In the genomic region with DNA sequence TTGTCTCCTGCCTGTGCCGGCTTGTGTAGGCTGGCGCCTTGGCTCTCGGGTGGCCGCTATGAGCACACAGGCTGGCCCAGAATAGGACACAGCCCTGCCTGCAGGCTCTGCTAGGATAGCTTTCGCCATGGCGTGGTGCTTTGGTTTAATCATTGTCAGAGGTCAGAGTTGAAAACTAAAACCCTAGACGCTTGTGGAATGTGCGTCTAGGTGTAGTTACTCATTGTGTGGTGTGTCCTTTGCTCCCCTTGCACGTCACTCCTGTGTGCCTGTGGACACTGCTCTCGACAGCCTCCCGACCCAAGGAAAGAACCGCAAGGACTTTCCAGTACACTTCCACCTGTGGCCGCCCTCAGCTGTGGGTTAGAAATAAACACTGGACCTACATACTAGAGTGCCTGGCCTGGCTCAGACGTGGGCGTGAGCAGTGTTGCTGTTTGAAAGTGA, we compare ENCODE assay signal across 10 mouse cellular contexts. TPM values are rescaled to one million over a fixed set of nuclear protein-coding genes. Genes with fewer than 3 reads are reported as not detected.
A peak's percentile ranks its signal among the peaks of the same experiment; 100 is the strongest.
DNase-seq lines count a peak whose midpoint lies in the region; ATAC-seq and TF ChIP-seq lines count a peak whose summit lies in the region.
"Had no signal": no experiment of that assay in that cellular context is flagged by ENCODE, and none has a peak within 500 bp of the region (broad histone marks: within the 10 kb centered on the region; RNA-seq: fewer than 3 reads in every experiment).

No protein-coding gene starts in this region.

- H3K27ac ChIP-seq in embryonic facial prominence, embryonic 13.5 days = 0 out of 2 replicates have a peak overlapping the region, but pooled peaks have one; percentile 9
- H3K27ac ChIP-seq in embryonic facial prominence, embryonic 10.5 days (replicated peaks) = no peak overlapping the region
- peak overlapping the region; percentile 86 for H3K27ac ChIP-seq in kidney, embryonic 16.5 days (ENCODE audit: low read length)
- peak overlapping the region; percentile 16; the same call in 1 of the 2 replicates for H3K27ac ChIP-seq in lung, embryonic 14.5 days (ENCODE audit: low read depth)
- H3K27ac ChIP-seq in hindbrain, embryonic 16.5 days (ENCODE audit: low read depth, low read length) = no peak overlapping the region

- H3K9ac ChIP-seq in embryonic facial prominence, embryonic 13.5 days = no peak overlapping the region
- no peak overlapping the region for H3K9ac ChIP-seq in kidney, embryonic 16.5 days (replicated peaks; ENCODE audit: low read length)
- no peak overlapping the region for H3K9ac ChIP-seq in lung, embryonic 14.5 days
- H3K9ac ChIP-seq in hindbrain, embryonic 16.5 days (ENCODE audit: low read depth, low read length) = no peak overlapping the region

- 66% methylated on average over 15 of the region's 15 CpGs for WGBS in embryonic facial prominence, embryonic 13.5 days
- WGBS in embryonic facial prominence, embryonic 10.5 days = 80% methylated on average over 15 of the region's 15 CpGs
- 25% methylated on average over 15 of the region's 15 CpGs for WGBS in kidney, embryonic 16.5 days
- 61% methylated on average over 15 of the region's 15 CpGs for WGBS in lung, embryonic 14.5 days
- 77% methylated on average over 15 of the region's 15 CpGs for WGBS in hindbrain, embryonic 16.5 days

- no peak overlapping the region for H3K4me3 ChIP-seq in embryonic facial prominence, embryonic 13.5 days
- H3K4me3 ChIP-seq in embryonic facial prominence, embryonic 10.5 days = no peak overlapping the region
- H3K4me3 ChIP-seq in kidney, embryonic 16.5 days (ENCODE audit: low read length) = no peak overlapping the region; the same call in 1 of the 2 replicates
- no peak overlapping the region for H3K4me3 ChIP-seq in lung, embryonic 14.5 days (ENCODE audit: low read depth, low read length)
- H3K4me3 ChIP-seq in hindbrain, embryonic 16.5 days (ENCODE audit: low read length) = no peak overlapping the region

- H3K27me3 ChIP-seq in embryonic facial prominence, embryonic 13.5 days = no peaks in the 10 kb centered on the region
- H3K27me3 ChIP-seq in embryonic facial prominence, embryonic 10.5 days (replicated peaks; ENCODE audit: low read depth, poor library complexity, severe bottlenecking) = no peaks in the 10 kb centered on the region
- H3K27me3 ChIP-seq in kidney, embryonic 16.5 days (ENCODE audit: insufficient read depth, low read length) = no peaks in the 10 kb centered on the region
- no peaks in the 10 kb centered on the region for H3K27me3 ChIP-seq in lung, embryonic 14.5 days (ENCODE audit: insufficient read depth, low read length)
- H3K27me3 ChIP-seq in hindbrain, embryonic 16.5 days (replicated peaks; ENCODE audit: control insufficient read depth, insufficient read depth, low read length) = no peaks in the 10 kb centered on the region

- H3K9me3 ChIP-seq in embryonic facial prominence, embryonic 13.5 days = no peaks in the 10 kb centered on the region
- H3K9me3 ChIP-seq in embryonic facial prominence, embryonic 10.5 days = no peaks in the 10 kb centered on the region
- H3K9me3 ChIP-seq in kidney, embryonic 16.5 days (ENCODE audit: low read length) = 0 out of 2 replicates have a peak, but pooled peaks cover 5% of the 10 kb centered on the region
- no peaks in the 10 kb centered on the region for H3K9me3 ChIP-seq in lung, embryonic 14.5 days (ENCODE audit: low read depth, low read length)
- H3K9me3 ChIP-seq in hindbrain, embryonic 16.5 days (ENCODE audit: control insufficient read depth, low read length) = no peaks in the 10 kb centered on the region

- ATAC-seq in embryonic facial prominence, embryonic 13.5 days (ENCODE audit: insufficient number of reproducible peaks, insufficient read depth, low FRiP score, low TSS enrichment, low read depth) = no peak
- peak; percentile 97 for ATAC-seq in kidney, embryonic 16.5 days (ENCODE audit: low FRiP score, low TSS enrichment)
- ATAC-seq in lung, embryonic 14.5 days (ENCODE audit: insufficient read depth) = 0 out of 2 replicates have a peak, but pooled peaks have one; percentile 46
- ATAC-seq in hindbrain, embryonic 16.5 days = no peak

- H3K36me3 ChIP-seq in embryonic facial prominence, embryonic 13.5 days = peaks cover 20% of the 10 kb centered on the region
- peaks cover 64% of the 10 kb centered on the region for H3K36me3 ChIP-seq in embryonic facial prominence, embryonic 10.5 days (replicated peaks)
- H3K36me3 ChIP-seq in kidney, embryonic 16.5 days (ENCODE audit: insufficient read depth, low read length) = peaks cover 9% of the 10 kb centered on the region
- peaks cover 22% of the 10 kb centered on the region for H3K36me3 ChIP-seq in lung, embryonic 14.5 days (ENCODE audit: insufficient read depth)
- H3K36me3 ChIP-seq in hindbrain, embryonic 16.5 days (ENCODE audit: control insufficient read depth, insufficient read depth, low read length) = peaks cover 6% of the 10 kb centered on the region

- no peak for DNase-seq in embryonic facial prominence, embryonic 10.5 days (ENCODE audit: low spot score)
- peak; percentile 17 for DNase-seq in forelimb bud, embryonic 11.5 days (ENCODE audit: low read depth, low spot score)
- no peak for DNase-seq in lung, embryonic 14.5 days
- DNase-seq in layer of hippocampus, postnatal 36 days = no peak
- no peak for DNase-seq in adrenal gland, adult 2 months
- DNase-seq: cerebellum, postnatal 25 days; right cerebral cortex, postnatal 14 days had no signal

- no peaks in the 10 kb centered on the region for H3K4me1 ChIP-seq in embryonic facial prominence, embryonic 13.5 days
- 0 out of 2 replicates have a peak, but pooled peaks cover 9% of the 10 kb centered on the region for H3K4me1 ChIP-seq in embryonic facial prominence, embryonic 10.5 days
- H3K4me1 ChIP-seq in kidney, embryonic 16.5 days (ENCODE audit: insufficient read depth, low read length) = peaks cover 38% of the 10 kb centered on the region
- H3K4me1 ChIP-seq in lung, embryonic 14.5 days (ENCODE audit: insufficient read depth) = peaks cover 12% of the 10 kb centered on the region; the same call in 1 of the 2 replicates
- no peaks in the 10 kb centered on the region; the same call in 1 of the 2 replicates for H3K4me1 ChIP-seq in hindbrain, embryonic 16.5 days (ENCODE audit: control insufficient read depth, insufficient read depth, low read depth, low read length)

- no peak for TF ChIP-seq CTCF in lung, embryonic 14.5 days (IDR thresholded peaks at IDR 0.05; ENCODE audit: low read depth)

- no peak overlapping the region for H3K4me2 ChIP-seq in embryonic facial prominence, embryonic 13.5 days
- peak overlapping the region; percentile 35 for H3K4me2 ChIP-seq in kidney, embryonic 16.5 days (replicated peaks; ENCODE audit: low read depth, low read length)
- no peak overlapping the region for H3K4me2 ChIP-seq in lung, embryonic 14.5 days
- no peak overlapping the region for H3K4me2 ChIP-seq in hindbrain, embryonic 16.5 days (ENCODE audit: low read length)

RNA-seq across cellular contexts. Expression of gene Nhlrc2, which starts 53.9 kb away (rescaled TPM):
- 15.6 and 16.1 TPM in 2 replicates for polyA plus RNA-seq in embryonic facial prominence, embryonic 13.5 days (2015; fragmentation: Nextera tagmentation; extraction: Ambion mirVana)
- 17.2 and 17.5 TPM in 2 replicates for polyA plus RNA-seq in embryonic facial prominence, embryonic 10.5 days (2016; fragmentation: Nextera tagmentation; extraction: Ambion mirVana)
- 16.0 and 16.1 TPM in 2 replicates for polyA plus RNA-seq in kidney, embryonic 16.5 days (2015; fragmentation: Nextera tagmentation; extraction: Ambion mirVana)
- polyA plus RNA-seq in lung, embryonic 14.5 days (2014; fragmentation: Nextera tagmentation; extraction: Ambion mirVana) = 21.1 and 21.4 TPM in 2 replicates
- polyA plus RNA-seq in hindbrain, embryonic 16.5 days (2015; fragmentation: Nextera tagmentation; extraction: Ambion mirVana) = 6.0 and 8.3 TPM in 2 replicates
- total RNA-seq in layer of hippocampus, postnatal 36 days (2021) = 10 to 100 TPM; 11.5 to 13.4 TPM
- total RNA-seq in adrenal gland, adult 2 months (2021) = 10 to 100 TPM; 15.9 to 16.0 TPM
- 3.3 and 3.8 TPM in 2 replicates for polyA plus RNA-seq in adrenal gland, adult 2 months (2012; rRNA removed)

RNA-seq across cellular contexts. Expression of gene Dclre1a, which starts 53.9 kb away (rescaled TPM):
- polyA plus RNA-seq in embryonic facial prominence, embryonic 13.5 days (2015; fragmentation: Nextera tagmentation; extraction: Ambion mirVana) = 23.2 and 24.6 TPM in 2 replicates
- 19.0 and 23.1 TPM in 2 replicates for polyA plus RNA-seq in embryonic facial prominence, embryonic 10.5 days (2016; fragmentation: Nextera tagmentation; extraction: Ambion mirVana)
- polyA plus RNA-seq in kidney, embryonic 16.5 days (2015; fragmentation: Nextera tagmentation; extraction: Ambion mirVana) = 14.8 and 18.6 TPM in 2 replicates
- 17.7 and 20.2 TPM in 2 replicates for polyA plus RNA-seq in lung, embryonic 14.5 days (2014; fragmentation: Nextera tagmentation; extraction: Ambion mirVana)
- polyA plus RNA-seq in hindbrain, embryonic 16.5 days (2015; fragmentation: Nextera tagmentation; extraction: Ambion mirVana) = 8.5 and 8.8 TPM in 2 replicates
- 1 to 10 TPM; 6.1 to 6.4 TPM for total RNA-seq in layer of hippocampus, postnatal 36 days (2021)
- 1 to 10 TPM; 8.0 to 8.9 TPM for total RNA-seq in adrenal gland, adult 2 months (2021)
- 2.4 and 2.5 TPM in 2 replicates for polyA plus RNA-seq in adrenal gland, adult 2 months (2012; rRNA removed)

Comparison
In these comparisons a context has a peak if more than half of its experiments do, and no peak if none do; other contexts are left out.
1. H3K27ac ChIP-seq: peak in embryonic facial prominence, embryonic 13.5 days (single experiment), kidney, embryonic 16.5 days (single experiment) and lung, embryonic 14.5 days (single experiment); none in embryonic facial prominence, embryonic 10.5 days (single experiment) and hindbrain, embryonic 16.5 days (single experiment).
2. ATAC-seq: peak in kidney, embryonic 16.5 days (single experiment) and lung, embryonic 14.5 days (single experiment); none in embryonic facial prominence, embryonic 13.5 days (single experiment) and hindbrain, embryonic 16.5 days (single experiment).